Mouse (Mus musculus): Measurements from ENCODE around the gene Serpina1a. TPM values are rescaled to one million over a fixed set of nuclear protein-coding genes. Genes with fewer than 3 reads are reported as not detected.

Gene Serpina1a
- total RNA-seq (2023): not detected

GRCm38 (mm10) chr12:103863101-103863974, at the start of gene Serpina1a:
Serpina1a (minus strand) TSS chr12:103863562.

GRCm38 (mm10) chr12:103904837-103905340, 41.5 kb upstream of the Serpina1a start, which contains the start of gene Serpina1c:
Serpina1c (minus strand) TSS chr12:103904887.

GRCm38 (mm10) chr12:103830273-103830672, 33.1 kb downstream of the Serpina1a start, which contains the start of gene Serpina1b:
Serpina1b (minus strand) TSS chr12:103830373.

Other genes starting within 250 kb of the Serpina1a start
- not detected for gene Serpina10, start 232.1 kb downstream of the Serpina1a start, total RNA-seq (2023)
- not detected for gene Serpina6, start 206.3 kb downstream of the Serpina1a start, total RNA-seq (2023)
- not detected for gene Serpina16, start 187.4 kb downstream of the Serpina1a start, total RNA-seq (2023)
- gene Serpina1f, start 168.0 kb downstream of the Serpina1a start, total RNA-seq (2023): not detected
- gene Serpina1d, start 90.0 kb downstream of the Serpina1a start, total RNA-seq (2023): not detected
- gene Serpina1b, start 33.2 kb downstream of the Serpina1a start, total RNA-seq (2023): not detected
- not detected for gene Serpina1c, start 41.3 kb upstream of the Serpina1a start, total RNA-seq (2023)
- gene Serpina1e, start 95.4 kb upstream of the Serpina1a start, total RNA-seq (2023): not detected
- not detected for gene Serpina11, start 126.4 kb upstream of the Serpina1a start, total RNA-seq (2023)
- gene Serpina9, start 150.2 kb upstream of the Serpina1a start, total RNA-seq (2023): not detected
- gene Serpina12, start 180.9 kb upstream of the Serpina1a start, total RNA-seq (2023): not detected
- not detected for gene Serpina5, start 237.6 kb upstream of the Serpina1a start, total RNA-seq (2023)
- gene Serpina3a, start 249.2 kb upstream of the Serpina1a start, total RNA-seq (2023): not detected